Mouse (Mus musculus) neural tube, embryonic 11.5 days (tissue): ENCODE measurements at regions not wholly inside any gene's neighbourhood (a gene's known extent, or its start where the extent isn't known, plus 50 kb on each side); places are given as distances from the start of the nearest gene placed in this dataset.

ENCODE experiments used
- ATAC-seq: fragments of 200-750 bp; cut with Nextera tagmentation; 2 replicates; pipeline ENCODE4 v1.8.0; 2017; ENCODE audit warnings: moderate number of reproducible peaks, mild to moderate bottlenecking, moderate TSS enrichment, moderate library complexity; ENCODE audit not compliant: insufficient read depth, low FRiP score, low TSS enrichment
- DNase-seq: peaks from one replicate; pipeline ENCODE4 v3.0.0-alpha.2; 2015; ENCODE audit warnings: low spot score
- H3K27ac ChIP-seq: fragments of 300-500 bp; sonication (generic); 2 replicates; pipeline ENCODE4 v1.5.1; 2014; ENCODE audit warnings: low read depth, mild to moderate bottlenecking, low read length
- H3K27me3 ChIP-seq: fragments of 300-500 bp; sonication (generic); 2 replicates; pipeline ENCODE4 v1.6.1; 2014; ENCODE audit warnings: mild to moderate bottlenecking, low read length, mixed read lengths; ENCODE audit not compliant: control insufficient read depth, insufficient read depth
- H3K36me3 ChIP-seq: fragments of 300-500 bp; sonication (generic); 2 replicates; pipeline ENCODE4 v1.6.1; 2014; ENCODE audit warnings: mild to moderate bottlenecking, low read length, moderate library complexity, mixed read lengths; ENCODE audit not compliant: control insufficient read depth, insufficient read depth
- H3K4me1 ChIP-seq: fragments of 300-500 bp; sonication (generic); 2 replicates; pipeline ENCODE4 v1.6.1; 2014; ENCODE audit warnings: low read length, mixed read lengths; ENCODE audit not compliant: control insufficient read depth, insufficient read depth
- H3K4me2 ChIP-seq: fragments of 300-500 bp; sonication (generic); 2 replicates; pipeline ENCODE4 v1.6.1; 2014; ENCODE audit warnings: low read depth, mild to moderate bottlenecking, moderate library complexity
- H3K4me3 ChIP-seq: fragments of 300-500 bp; sonication (generic); 2 replicates; pipeline ENCODE4 v1.5.1; 2014; ENCODE audit warnings: low read depth, low read length
- H3K9ac ChIP-seq: fragments of 300-500 bp; sonication (generic); 2 replicates; pipeline ENCODE4 v1.6.1; 2014; ENCODE audit warnings: mild to moderate bottlenecking, low read length
- H3K9me3 ChIP-seq: fragments of 300-500 bp; sonication (generic); 2 replicates; pipeline ENCODE4 v1.6.1; 2016; ENCODE audit warnings: low read length; ENCODE audit not compliant: control insufficient read depth
- WGBS: fragments of 180-500 bp; shearing (Covaris S2); extraction: QIAGEN DNeasy Blood & Tissue Kit; methylation state at CpG from one replicate; pipeline ENCODE4 v1.1.7; 2014; 5-methylcytosine and 5-hydroxymethylcytosine counted together

- Histone ChIP-seq H3K27ac (no peak overlapping the region), H3K4me1 (no peaks in the 10 kb centered on the region), H3K27me3 (no peaks in the 10 kb centered on the region), H3K9ac (no peak overlapping the region), H3K4me3 (no peak overlapping the region), H3K36me3 (no peaks in the 10 kb centered on the region), H3K4me2 (no peak overlapping the region), H3K9me3 (no peaks in the 10 kb centered on the region)
- 33% methylated on average over 11 of the region's 11 CpGs for WGBS
- DNase-seq: no peak
- no peak for ATAC-seq
Observed at GRCm38 (mm10) chr12:107583151-107583720, 94.8 kb downstream of the 3110018I06Rik start.

- no peaks in the 10 kb centered on the region for H3K9me3 ChIP-seq
- H3K27ac ChIP-seq: no peak overlapping the region
- DNase-seq (no peak), ATAC-seq (no peak)
- H3K4me2 ChIP-seq: no peak overlapping the region
- 66% methylated on average over 9 of the region's 9 CpGs for WGBS
- no peaks in the 10 kb centered on the region for H3K36me3 ChIP-seq
- H3K9ac ChIP-seq: no peak overlapping the region
- no peaks in the 10 kb centered on the region for H3K27me3 ChIP-seq
- H3K4me3 ChIP-seq: no peak overlapping the region
- no peaks in the 10 kb centered on the region for H3K4me1 ChIP-seq
Observed at GRCm38 (mm10) chr12:107585696-107586225, 97.3 kb downstream of the 3110018I06Rik start.

- ATAC-seq: no peak
- Histone ChIP-seq H3K27me3 (no peaks in the 10 kb centered on the region), H3K4me2 (no peak overlapping the region), H3K9me3 (no peaks in the 10 kb centered on the region), H3K27ac (no peak overlapping the region), H3K9ac (no peak overlapping the region), H3K36me3 (no peaks in the 10 kb centered on the region), H3K4me3 (no peak overlapping the region), H3K4me1 (no peaks in the 10 kb centered on the region)
- DNase-seq: no peak
Observed at GRCm38 (mm10) chr12:107596236-107596635, 107.8 kb downstream of the 3110018I06Rik start.

GRCm38 (mm10) chr12:107600576-107600975 lies 112.1 kb downstream of the 3110018I06Rik start:
- ATAC-seq (no peak), DNase-seq (no peak)
- Histone ChIP-seq H3K4me2 (no peak overlapping the region), H3K9me3 (no peaks in the 10 kb centered on the region), H3K36me3 (no peaks in the 10 kb centered on the region), H3K9ac (no peak overlapping the region), H3K27me3 (no peaks in the 10 kb centered on the region), H3K27ac (no peak overlapping the region), H3K4me1 (no peaks in the 10 kb centered on the region), H3K4me3 (no peak overlapping the region)
- 84% methylated on average over 5 of the region's 5 CpGs for WGBS

GRCm38 (mm10) chr12:107608966-107609365 lies 120.5 kb downstream of the 3110018I06Rik start:
- Histone ChIP-seq H3K27me3 (no peaks in the 10 kb centered on the region), H3K4me2 (no peak overlapping the region), H3K4me3 (no peak overlapping the region), H3K36me3 (no peaks in the 10 kb centered on the region), H3K9me3 (no peaks in the 10 kb centered on the region), H3K9ac (no peak overlapping the region), H3K27ac (no peak overlapping the region), H3K4me1 (no peaks in the 10 kb centered on the region)
- WGBS: 74% methylated on average over 6 of the region's 6 CpGs
- DNase-seq (no peak), ATAC-seq (no peak)

DNA sequence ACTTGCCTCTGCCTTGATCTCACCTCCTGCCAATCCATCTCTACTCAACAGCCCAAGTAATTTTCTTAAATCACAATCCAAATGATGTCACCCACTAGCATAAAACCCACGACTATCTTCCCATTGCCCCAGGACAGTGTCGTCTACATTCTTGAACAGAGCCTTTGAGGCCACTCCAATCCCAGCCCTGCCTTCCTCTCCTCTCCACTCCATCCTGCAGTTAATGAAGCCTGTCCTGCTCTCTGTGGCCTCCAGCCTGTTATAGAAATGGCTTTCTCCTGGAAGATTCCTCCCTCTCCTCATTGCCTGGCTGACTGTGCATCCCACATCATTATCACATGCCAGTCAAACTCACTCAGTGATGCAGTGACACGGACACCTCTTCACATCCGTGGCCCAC lies 121.6 kb downstream of the 3110018I06Rik start:
- Histone ChIP-seq H3K4me2 (no peak overlapping the region), H3K27ac (no peak overlapping the region), H3K4me1 (no peaks in the 10 kb centered on the region), H3K9me3 (no peaks in the 10 kb centered on the region), H3K27me3 (no peaks in the 10 kb centered on the region), H3K4me3 (no peak overlapping the region), H3K9ac (no peak overlapping the region), H3K36me3 (no peaks in the 10 kb centered on the region)
- DNase-seq (no peak), ATAC-seq (no peak)
- 90% methylated on average over 4 of the region's 4 CpGs for WGBS

DNA sequence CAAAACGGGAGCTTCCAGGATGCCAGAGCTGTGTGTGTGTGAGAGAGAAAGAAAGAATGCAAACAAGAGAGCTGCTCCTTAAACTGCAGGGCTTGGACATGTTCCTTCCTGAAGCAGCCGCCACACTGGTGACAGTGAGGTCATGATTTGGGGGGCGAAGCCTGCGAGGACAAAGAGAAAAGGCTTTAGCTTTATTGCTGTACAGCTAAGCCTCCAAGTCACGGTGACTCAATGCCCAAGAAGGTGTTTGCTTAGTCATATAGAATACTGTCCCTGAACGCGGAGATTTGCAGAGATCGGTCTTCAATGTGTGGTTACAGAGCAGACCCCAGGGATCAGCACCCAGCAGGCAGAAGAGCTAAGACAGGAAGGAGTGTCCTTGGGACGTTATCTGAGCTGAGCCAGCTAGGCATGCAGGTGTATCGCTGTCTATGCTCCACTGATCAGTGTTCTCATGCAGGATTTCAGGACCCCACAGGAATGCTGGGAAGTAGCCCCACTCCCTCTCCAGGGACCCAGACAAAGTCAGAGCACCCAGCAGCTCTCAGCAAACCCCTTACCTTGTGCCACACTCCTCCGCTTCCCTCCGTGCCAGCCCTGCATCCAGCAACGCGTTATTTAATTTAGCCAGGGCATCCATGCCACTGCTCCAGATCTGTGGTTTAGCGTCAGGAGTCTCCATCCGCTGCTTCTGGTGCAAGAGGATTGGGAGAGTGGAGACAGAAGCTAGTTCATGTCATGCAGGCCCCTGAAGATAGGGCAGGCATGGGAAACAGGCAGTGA lies 129.0 kb downstream of the 3110018I06Rik start:
- no peak for DNase-seq
- Histone ChIP-seq H3K4me2 (no peak overlapping the region), H3K4me3 (no peak overlapping the region), H3K9me3 (no peaks in the 10 kb centered on the region), H3K36me3 (no peaks in the 10 kb centered on the region), H3K4me1 (no peaks in the 10 kb centered on the region), H3K27ac (no peak overlapping the region), H3K27me3 (no peaks in the 10 kb centered on the region), H3K9ac (no peak overlapping the region)
- no peak for ATAC-seq
- 83% methylated on average over 16 of the region's 16 CpGs for WGBS

- Histone ChIP-seq H3K4me2 (no peak overlapping the region), H3K27me3 (no peaks in the 10 kb centered on the region), H3K9me3 (no peaks in the 10 kb centered on the region), H3K4me1 (no peaks in the 10 kb centered on the region), H3K9ac (no peak overlapping the region), H3K27ac (no peak overlapping the region), H3K4me3 (no peak overlapping the region), H3K36me3 (no peaks in the 10 kb centered on the region)
- DNase-seq (no peak), ATAC-seq (no peak)
- 81% methylated on average over 3 of the region's 3 CpGs for WGBS
Observed at GRCm38 (mm10) chr12:107624446-107624845, 136.0 kb downstream of the 3110018I06Rik start.

DNA sequence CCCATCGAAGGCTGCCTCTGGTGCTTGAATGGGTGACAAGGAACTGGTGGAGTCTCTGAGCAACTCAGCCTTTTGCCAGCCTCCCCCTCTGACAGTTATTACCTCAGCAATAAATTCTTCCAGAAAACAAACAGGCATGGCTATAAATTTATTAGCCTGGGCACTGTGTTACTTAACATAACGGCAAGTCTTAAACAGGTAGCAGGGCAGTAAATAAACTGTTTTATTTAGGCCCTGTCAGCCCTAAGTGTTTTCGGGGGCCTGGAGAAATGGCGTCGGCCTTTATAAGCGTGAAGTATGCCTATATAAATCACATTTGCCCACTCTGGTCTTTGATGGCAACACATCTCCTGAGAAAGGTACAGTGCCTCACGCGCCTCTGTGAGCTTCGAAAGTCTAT lies 159.6 kb downstream of the 3110018I06Rik start:
- 54% methylated on average over 9 of the region's 9 CpGs for WGBS
- Histone ChIP-seq H3K27ac (no peak overlapping the region), H3K27me3 (no peaks in the 10 kb centered on the region)

More for the DNA sequence above, 159.6 kb downstream of the 3110018I06Rik start:
- H3K36me3 ChIP-seq: no peaks in the 10 kb centered on the region
- no peak overlapping the region for H3K9ac ChIP-seq
- H3K4me1 ChIP-seq: peaks cover 4% of the 10 kb centered on the region; the same call in 1 of the 2 replicates
- ATAC-seq (no peak), DNase-seq (no peak)
- no peaks in the 10 kb centered on the region for H3K9me3 ChIP-seq
- no peak overlapping the region for H3K4me3 ChIP-seq
- no peak overlapping the region for H3K4me2 ChIP-seq
